Mouse (Mus musculus) kidney, postnatal 14 days (tissue): ENCODE results near the gene Adam17.
A peak's percentile ranks its signal among the peaks of the same experiment; 100 is the strongest.

Experiments
- DNase-seq: peaks from one replicate; pipeline ENCODE4 v3.0.0; 2022; ENCODE audit warnings: mixed read lengths

Gene Adam17

GRCm38 (mm10) chr12:21350113-21350876 is 23.1 kb downstream of the Adam17 start:
- DNase-seq: no peak

GRCm38 (mm10) chr12:21346972-21347371 is 26.5 kb downstream of the Adam17 start:
- no peak for DNase-seq

DNA sequence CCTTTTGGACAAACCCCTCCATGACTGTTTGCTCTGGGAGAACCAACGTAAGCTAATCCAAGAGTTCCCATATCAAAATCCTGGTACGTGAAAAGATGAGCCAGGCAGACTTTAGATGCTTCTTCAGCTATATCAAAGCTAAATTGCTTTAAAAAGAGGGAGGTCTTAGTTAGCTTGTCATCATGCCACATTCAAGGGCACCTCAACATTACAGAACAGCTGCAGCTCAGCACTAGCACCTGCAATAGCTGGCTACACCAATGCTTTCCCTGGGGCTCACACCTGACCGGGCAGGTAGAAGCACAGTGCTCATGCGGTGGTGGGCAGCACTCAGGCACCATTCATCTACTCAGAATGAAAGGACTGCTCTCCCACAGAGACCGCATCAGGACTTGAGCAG is 32.8 kb downstream of the Adam17 start:
- no peak for DNase-seq

GRCm38 (mm10) chr12:21337171-21337570 is 36.3 kb downstream of the Adam17 start:
- DNase-seq: no peak

GRCm38 (mm10) chr12:21335869-21336268 is 37.6 kb downstream of the Adam17 start:
- no peak for DNase-seq

GRCm38 (mm10) chr12:21333766-21334165 is 39.7 kb downstream of the Adam17 start:
- no peak for DNase-seq

DNA sequence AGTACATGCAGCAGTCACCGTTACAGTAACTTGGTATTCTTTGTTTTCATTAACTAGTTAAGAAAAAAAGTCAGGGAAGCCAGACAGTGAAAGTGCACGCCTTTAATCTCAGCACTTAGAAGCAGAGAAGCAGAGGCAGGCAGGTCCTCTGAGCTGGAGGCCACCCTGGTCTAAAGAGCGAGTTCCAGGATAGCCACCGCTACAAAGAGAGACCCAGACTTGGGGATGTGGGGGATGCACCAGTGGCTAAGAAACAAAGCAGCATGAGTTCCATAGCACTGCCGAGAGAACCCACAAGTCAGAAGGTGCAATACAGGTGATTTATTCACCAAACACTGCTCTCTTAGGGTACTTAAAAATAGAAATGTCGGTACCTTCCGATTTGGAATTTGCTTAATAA is 40.4 kb downstream of the Adam17 start:
- no peak for DNase-seq

GRCm38 (mm10) chr12:21331711-21332110 is 41.7 kb downstream of the Adam17 start:
- no peak for DNase-seq

GRCm38 (mm10) chr12:21330961-21331576 is 42.4 kb downstream of the Adam17 start:
- no peak for DNase-seq

- no peak for DNase-seq
Measured at GRCm38 (mm10) chr12:21329661-21330400, 43.6 kb downstream of the Adam17 start.

GRCm38 (mm10) chr12:21326325-21326724 is 47.1 kb downstream of the Adam17 start:
- DNase-seq: no peak

- DNase-seq: no peak
Measured at GRCm38 (mm10) chr12:21325266-21325665, 48.2 kb downstream of the Adam17 start.

DNA sequence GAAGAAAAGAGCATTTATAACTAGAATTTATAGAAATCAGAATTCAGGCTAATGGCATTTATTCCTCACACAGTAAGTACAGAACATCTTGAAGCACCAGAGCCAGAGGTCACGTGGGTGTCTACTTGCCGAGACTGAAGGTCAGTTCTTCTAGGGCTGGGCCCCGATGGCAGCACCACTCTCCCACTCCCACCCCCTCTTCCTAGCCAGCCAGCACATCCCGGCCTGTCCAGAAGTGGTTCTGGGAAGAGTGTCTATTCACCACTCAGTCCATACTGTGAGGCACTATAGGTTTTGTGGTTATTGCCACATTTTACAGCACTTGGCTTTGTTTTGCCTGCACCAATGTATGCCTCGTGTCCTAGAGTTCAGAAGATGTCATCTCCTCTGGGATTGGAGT is 49.3 kb downstream of the Adam17 start:
- DNase-seq: no peak

DNA sequence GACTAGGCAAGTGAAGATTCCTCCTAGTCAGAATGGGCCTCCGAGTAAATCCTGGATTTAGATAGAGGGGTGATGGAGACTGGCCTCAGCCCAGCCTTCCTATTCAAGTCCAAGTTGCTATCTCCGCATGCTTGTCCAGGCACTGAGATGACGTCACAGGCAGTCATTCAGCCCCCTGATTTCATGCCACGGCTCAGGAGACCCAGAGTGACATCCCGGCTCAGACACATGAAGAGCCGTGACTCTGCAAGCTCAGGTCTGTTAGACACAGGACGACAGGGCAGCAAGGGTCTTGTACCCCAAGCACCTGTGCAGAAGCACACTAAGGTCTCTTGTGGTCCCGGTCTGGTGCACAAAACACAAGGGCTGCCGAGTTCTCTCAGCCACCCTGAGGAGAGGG is 50.6 kb downstream of the Adam17 start:
- no peak for DNase-seq

DNA sequence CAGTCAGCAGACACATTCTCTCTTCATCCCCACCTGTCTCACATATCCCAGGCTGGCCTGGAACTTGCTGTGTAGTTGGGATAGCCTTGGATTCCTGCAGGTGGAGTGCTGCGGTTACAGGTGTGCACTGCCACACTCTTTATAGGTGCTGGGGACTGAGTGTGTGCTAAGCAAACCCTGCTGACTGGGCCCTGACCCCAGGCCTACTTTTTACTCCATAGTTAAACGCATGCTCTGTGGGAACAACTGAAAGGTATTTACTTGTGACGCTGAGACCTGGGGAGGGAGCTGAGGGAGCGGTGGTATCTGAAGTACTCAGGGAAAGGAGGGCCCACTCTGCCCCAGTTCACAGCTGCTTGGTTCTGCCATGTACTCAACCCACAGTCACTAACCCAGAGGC is 51.1 kb downstream of the Adam17 start:
- DNase-seq: no peak

DNA sequence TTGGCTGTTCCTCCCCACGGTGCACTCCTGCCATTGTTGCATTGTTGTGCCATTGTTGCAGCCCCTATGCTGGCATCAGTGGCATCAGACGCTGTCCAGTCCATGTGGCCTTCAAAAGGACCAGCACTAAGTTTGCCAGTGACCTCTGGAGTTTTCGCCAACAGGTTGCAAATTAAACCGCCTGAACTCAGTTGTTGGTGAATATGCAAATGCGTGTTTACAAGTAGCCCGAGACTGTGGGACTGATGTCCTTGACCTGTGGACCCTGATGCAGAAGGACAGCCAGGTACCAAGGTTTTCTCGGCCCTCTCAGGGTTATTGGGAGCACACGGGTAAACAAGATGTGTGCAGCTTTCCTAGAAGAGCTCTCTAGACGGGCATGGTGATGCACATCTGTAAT is 52.3 kb downstream of the Adam17 start:
- peak; percentile 35 for DNase-seq

DNA sequence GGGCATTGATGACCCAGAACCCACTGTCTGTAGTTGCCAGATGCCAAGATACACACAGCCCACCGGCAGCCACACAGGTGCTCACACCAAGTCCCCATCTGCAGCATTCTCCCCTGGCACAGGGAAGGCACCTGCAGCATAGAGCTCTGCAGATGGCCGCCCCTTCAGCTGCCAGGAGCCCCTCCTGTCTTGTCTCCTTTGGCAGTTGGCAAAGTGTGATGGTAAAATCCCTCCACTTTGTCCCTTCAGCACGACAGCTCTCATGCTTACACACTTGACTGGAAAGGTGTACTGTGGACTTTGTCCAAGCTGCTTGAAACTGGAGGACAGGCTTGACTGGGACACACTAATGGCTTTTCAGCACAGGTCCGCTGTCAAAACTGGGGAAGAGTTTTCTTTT is 53.1 kb downstream of the Adam17 start:
- peak; percentile 45 for DNase-seq

DNA sequence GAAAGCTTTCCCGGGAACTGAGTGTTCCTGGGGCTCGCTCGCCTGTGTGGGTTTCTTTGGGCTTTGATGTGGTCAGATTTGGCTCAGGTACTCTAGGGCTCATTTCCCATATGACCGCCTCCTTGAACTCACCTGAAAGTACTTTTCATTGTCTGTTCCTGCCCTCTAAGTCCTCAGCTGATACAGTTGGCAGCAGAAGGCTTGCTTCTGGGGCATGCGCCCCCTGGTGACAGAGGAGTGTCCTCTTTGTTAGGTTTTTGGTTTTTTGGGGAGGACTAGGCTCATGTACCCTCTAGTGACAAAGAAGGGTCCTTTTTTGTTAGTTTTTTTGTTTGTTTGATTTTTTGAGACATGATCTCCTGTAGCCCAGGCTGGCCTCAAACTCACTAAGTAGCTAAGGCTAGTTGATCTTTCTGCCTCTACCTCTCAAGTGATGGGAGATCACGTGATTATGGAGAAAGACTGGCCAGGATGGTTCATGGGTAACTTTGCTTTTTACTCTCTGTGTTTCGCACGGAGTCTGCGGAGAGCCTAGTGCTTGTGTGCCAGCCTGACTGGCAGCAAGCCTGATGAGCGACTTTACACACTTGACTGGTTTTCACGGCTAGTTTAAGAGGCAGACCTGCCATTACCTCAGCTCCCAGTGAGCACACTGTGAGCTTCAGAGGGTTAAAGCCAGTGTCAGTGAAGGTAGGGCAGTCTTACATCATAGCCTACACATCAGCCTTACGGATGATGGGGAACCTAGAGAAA is 55.1 kb downstream of the Adam17 start:
- DNase-seq: peak; percentile 71

- DNase-seq: no peak
Measured at GRCm38 (mm10) chr12:21316869-21317265, 56.6 kb downstream of the Adam17 start.

DNA sequence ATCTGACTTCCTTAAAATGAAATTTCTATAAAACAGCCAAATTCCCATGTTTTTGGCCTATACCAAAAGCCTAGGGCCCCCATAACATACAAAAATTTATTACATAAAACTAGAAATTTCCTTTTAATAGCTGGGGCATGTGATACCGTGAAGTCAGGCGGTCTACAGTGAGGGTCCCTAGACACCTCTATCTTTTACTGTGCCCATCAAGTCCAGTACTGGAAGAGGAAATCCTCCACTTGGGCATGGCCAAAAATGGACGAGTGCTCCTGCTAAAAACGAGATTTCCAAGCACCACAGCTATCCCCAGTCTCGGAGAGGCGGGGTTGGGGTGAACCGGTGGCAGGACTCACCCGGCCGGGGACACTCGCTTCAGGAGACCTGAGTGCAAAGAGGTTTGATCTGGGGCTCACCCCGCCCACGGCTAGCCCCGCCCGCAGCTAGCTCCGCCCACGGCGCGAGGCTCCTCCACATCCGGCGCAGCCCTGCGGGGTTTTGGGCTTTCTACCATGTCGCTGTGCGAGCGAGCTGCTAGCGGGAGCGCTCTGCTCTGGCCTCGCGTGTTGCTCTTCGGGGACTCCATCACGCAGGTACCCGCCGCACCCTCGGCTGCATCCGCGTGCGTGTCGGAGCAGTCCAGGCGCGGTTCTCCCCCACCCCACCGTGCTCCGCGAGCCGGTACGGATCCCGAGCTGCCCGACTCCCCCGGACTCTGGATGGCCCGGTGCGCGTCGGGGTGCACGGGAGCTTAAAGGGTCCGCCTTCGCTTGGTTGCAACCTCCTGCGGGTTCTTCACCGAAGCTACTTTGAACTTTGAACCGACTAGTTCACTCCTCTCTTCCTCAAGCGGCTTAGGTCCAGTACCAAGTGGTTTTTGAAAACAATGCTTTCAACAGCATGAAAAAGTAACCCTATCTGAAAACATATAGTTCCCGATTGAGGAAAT is 57.2 kb downstream of the Adam17 start, which contains the start of gene Iah1:
TSS of gene Iah1 (plus strand) at position 467 of the 946 bp plus-strand sequence.
- peak; percentile 93 for DNase-seq

GRCm38 (mm10) chr12:21312201-21312600 is 61.2 kb downstream of the Adam17 start:
- peak; percentile 55 for DNase-seq

GRCm38 (mm10) chr12:21306721-21307120 is 66.7 kb downstream of the Adam17 start:
- no peak for DNase-seq
